Comparison of ENCODE assay signal across 8 mouse cellular contexts in genomic region chr19:33380386-33380785, GRCm38 (mm10). TPM values are rescaled to one million over a fixed set of nuclear protein-coding genes. Genes with fewer than 3 reads are reported as not detected.
DNase-seq lines count a peak whose midpoint lies in the region; ATAC-seq and TF ChIP-seq lines count a peak whose summit lies in the region.

No protein-coding gene starts in this region.

- peaks cover 14% of the 10 kb centered on the region for H3K27me3 ChIP-seq in Patski
- H3K27me3 ChIP-seq in midbrain, embryonic 15.5 days (replicated peaks), result no peaks in the 10 kb centered on the region

- in situ Hi-C loops in Patski (cut with MboI; ENCODE audit: low pct_unique_long_range_greater_than_20kb), result loop anchor here (10.0 to 25.0 kb wide), 4 partner anchors 407 to 857 kb away; partner anchors contain the start of gene Lipo1

- peak; percentile 43 for TF ChIP-seq CTCF in Patski (IDR thresholded peaks at IDR 0.05)

- 9% methylated on average over 3 of the region's 3 CpGs for WGBS in midbrain, embryonic 15.5 days

- H3K4me1 ChIP-seq in midbrain, embryonic 15.5 days, result no peaks in the 10 kb centered on the region

- no peaks in the 10 kb centered on the region for H3K9me3 ChIP-seq in midbrain, embryonic 15.5 days

- no peak overlapping the region for H3K4me2 ChIP-seq in midbrain, embryonic 15.5 days

- POLR2A ChIA-PET in Patski (lab: Charles Lee), result interaction anchor here (0.7 kb wide), 1 partner anchor 28 kb away, joined by 3 read pairs; no protein-coding TSS in a partner anchor

- no peak overlapping the region for H3K9ac ChIP-seq in midbrain, embryonic 15.5 days

- CTCF ChIA-PET in Patski (lab: Charles Lee), result interaction anchor here (1.0 to 1.5 kb wide), 2 partner anchors 16 to 658 kb away, joined by 3 to 5 read pairs; no protein-coding TSS in a partner anchor

- no peak overlapping the region for H3K4me3 ChIP-seq in midbrain, embryonic 15.5 days

- ATAC-seq in Patski, result no peak
- ATAC-seq in midbrain, embryonic 15.5 days (replicated peaks), result peak; percentile 88

- H3K27ac ChIP-seq in midbrain, embryonic 15.5 days, result no peak overlapping the region

- H3K36me3 ChIP-seq in midbrain, embryonic 15.5 days (replicated peaks), result no peaks in the 10 kb centered on the region

- peak; percentile 18 to 56 for DNase-seq in left cerebral cortex, postnatal 14 days (ENCODE audit: low spot score in 2 of 2)
- no peak for DNase-seq in left cerebral cortex, adult 18-20 months (ENCODE audit: low spot score in 2 of 2)
- DNase-seq in Patski (ENCODE audit: low read depth, low spot score), result peak; percentile 6
- peak; percentile 36 for DNase-seq in fibroblast of lung, adult 2 months (ENCODE audit: low read depth)
- no peak for DNase-seq in spleen, postnatal 4 days (ENCODE audit: low spot score in 2 of 2)
- DNase-seq in thymus, postnatal 4 days, result no peak
- DNase-seq in left cerebral cortex, adult 9 months (ENCODE audit: low spot score in 2 of 2), result no peak

- intact Hi-C loops in left cerebral cortex, postnatal 14 days (cut with DNase I), result loop anchor here (5.0 kb wide), 1 partner anchor 642 kb away; no protein-coding TSS in a partner anchor

RNA-seq across cellular contexts. Expression of gene Rnls, which starts 11.7 kb away (rescaled TPM):
- total RNA-seq in left cerebral cortex, postnatal 14 days (2021), result 1 to 10 TPM; 1.9 TPM
- total RNA-seq in left cerebral cortex, adult 18-20 months (2021), result 1 to 10 TPM; 1.1 to 1.9 TPM
- not detected for polyA plus RNA-seq in Patski (2021)
- 10.7 and 10.9 TPM in 2 replicates for polyA plus RNA-seq in midbrain, embryonic 15.5 days (2015; fragmentation: Nextera tagmentation; extraction: Ambion mirVana)

Comparison
In these comparisons a context has a peak if more than half of its experiments do, and no peak if none do; other contexts are left out.
1. DNase-seq: peak in left cerebral cortex, postnatal 14 days (2 of 2), Patski (single experiment) and fibroblast of lung, adult 2 months (single experiment); none in left cerebral cortex, adult 18-20 months (0 of 2), spleen, postnatal 4 days (0 of 2), thymus, postnatal 4 days (single experiment) and left cerebral cortex, adult 9 months (0 of 2).